Mouse (Mus musculus): ENCODE data around the gene Cat. TPM values are rescaled to one million over a fixed set of nuclear protein-coding genes. Genes with fewer than 3 reads are reported as not detected.

Cat gene
- polyA plus RNA-seq, 1 experiment from 2014 or later = 245 TPM

GRCm38 (mm10) chr2:103439710-103440109, 45.2 kb downstream of the Cat start:
- H3K27ac ChIP-seq (ENCODE audit: low read depth) = no peak overlapping the region
- no peak overlapping the region for H3K4me3 ChIP-seq (ENCODE audit: low read depth, low read length)
- no peaks in the 10 kb centered on the region for H3K9me3 ChIP-seq (ENCODE audit: low read length)
- DNase-seq = peak; percentile 85
- no peaks in the 10 kb centered on the region for H3K36me3 ChIP-seq (replicated peaks; ENCODE audit: insufficient read depth, low read length)
- no peak for ATAC-seq
- no peaks in the 10 kb centered on the region for H3K4me1 ChIP-seq (ENCODE audit: insufficient read depth)
- 5% methylated on average over 12 of the region's 12 CpGs for WGBS (ENCODE audit: insufficient replicate concordance)
- no peak overlapping the region for H3K9ac ChIP-seq (replicated peaks)
- TF ChIP-seq CTCF (IDR thresholded peaks at IDR 0.05; ENCODE audit: low read depth) = peak; percentile 90
- TF ChIP-seq EP300 (IDR thresholded peaks at IDR 0.05; ENCODE audit: low read depth) = no peak
- H3K4me2 ChIP-seq (ENCODE audit: low read depth, low read length) = peak overlapping the region; percentile 35; the same call in 1 of the 2 replicates
- no peaks in the 10 kb centered on the region for H3K27me3 ChIP-seq (ENCODE audit: insufficient read depth, low read length)

DNA sequence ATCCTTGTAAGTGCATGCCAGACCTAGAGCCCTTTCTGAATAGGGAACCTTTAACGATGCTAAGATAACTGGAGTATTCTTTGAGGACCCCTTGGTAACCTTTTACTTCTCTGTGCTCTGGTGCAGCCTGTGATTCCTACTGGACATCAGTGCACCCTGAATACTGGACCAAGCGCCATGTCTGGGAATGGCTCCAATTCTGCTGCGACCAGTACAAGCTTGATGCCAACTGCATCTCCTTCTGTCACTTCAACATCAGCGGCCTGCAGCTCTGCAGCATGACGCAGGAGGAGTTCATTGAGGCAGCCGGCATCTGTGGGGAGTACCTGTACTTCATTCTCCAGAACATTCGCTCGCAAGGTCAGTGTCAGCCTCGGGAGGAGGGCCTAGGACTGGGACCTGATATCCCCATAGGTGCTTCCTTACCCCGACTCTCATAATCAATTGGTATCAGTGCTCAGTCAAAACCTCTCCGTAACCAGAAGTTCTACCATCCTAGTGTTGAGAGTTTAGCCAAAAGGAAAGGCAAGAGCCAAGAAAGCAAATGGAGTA, 45.8 kb downstream of the Cat start:
- no peak overlapping the region for H3K4me3 ChIP-seq (ENCODE audit: low read depth, low read length)
- ATAC-seq (no peak), DNase-seq (no peak)
- no peaks in the 10 kb centered on the region for H3K9me3 ChIP-seq (ENCODE audit: low read length)
- no peaks in the 10 kb centered on the region for H3K4me1 ChIP-seq (ENCODE audit: insufficient read depth)
- no peak overlapping the region for H3K9ac ChIP-seq (replicated peaks)
- no peaks in the 10 kb centered on the region for H3K36me3 ChIP-seq (replicated peaks; ENCODE audit: insufficient read depth, low read length)
- no peak overlapping the region for H3K27ac ChIP-seq (ENCODE audit: low read depth)
- H3K27me3 ChIP-seq (ENCODE audit: insufficient read depth, low read length) = no peaks in the 10 kb centered on the region
- 84% methylated on average over 11 of the region's 11 CpGs for WGBS (ENCODE audit: insufficient replicate concordance)
- H3K4me2 ChIP-seq (ENCODE audit: low read depth, low read length) = no peak overlapping the region
- no peak for TF ChIP-seq CTCF (IDR thresholded peaks at IDR 0.05; ENCODE audit: low read depth)
- TF ChIP-seq EP300 (IDR thresholded peaks at IDR 0.05; ENCODE audit: low read depth) = no peak

GRCm38 (mm10) chr2:103436534-103436933, 48.4 kb downstream of the Cat start:
- no peak for ATAC-seq

DNA sequence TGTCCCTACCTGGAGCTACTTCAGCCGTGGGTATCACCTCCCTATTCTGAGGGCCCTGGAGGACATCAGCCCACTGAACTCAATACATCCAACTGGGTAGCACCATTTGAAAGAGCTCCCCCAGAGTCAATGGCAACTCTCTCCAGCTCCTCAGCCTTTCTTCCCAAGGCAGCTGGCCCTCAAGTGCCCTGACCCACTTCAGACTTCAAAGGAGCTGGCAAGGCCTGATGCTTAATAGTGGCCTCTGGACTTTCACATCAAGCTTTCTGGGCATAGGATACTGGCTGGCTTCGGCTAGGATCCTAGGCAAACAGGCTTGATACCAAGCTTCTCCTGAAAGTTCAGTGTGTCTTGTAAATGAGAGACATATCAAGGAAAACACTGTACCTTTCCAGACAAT, 49.9 kb downstream of the Cat start:
- Histone ChIP-seq H3K4me3 (ENCODE audit: low read depth, low read length) (no peak overlapping the region), H3K9ac (replicated peaks) (no peak overlapping the region), H3K27ac (ENCODE audit: low read depth) (no peak overlapping the region), H3K36me3 (replicated peaks; ENCODE audit: insufficient read depth, low read length) (no peaks in the 10 kb centered on the region), H3K9me3 (ENCODE audit: low read length) (no peaks in the 10 kb centered on the region), H3K4me2 (ENCODE audit: low read depth, low read length) (no peak overlapping the region), H3K27me3 (ENCODE audit: insufficient read depth, low read length) (no peaks in the 10 kb centered on the region), H3K4me1 (ENCODE audit: insufficient read depth) (no peaks in the 10 kb centered on the region)
- no peak for ATAC-seq
- 64% methylated on average over 2 of the region's 2 CpGs for WGBS (ENCODE audit: insufficient replicate concordance)
- DNase-seq = no peak
- TF ChIP-seq EP300 (IDR thresholded peaks at IDR 0.05; ENCODE audit: low read depth) (no peak), CTCF (IDR thresholded peaks at IDR 0.05; ENCODE audit: low read depth) (no peak)

More at GRCm38 (mm10) chr2:103436534-103436933, 48.4 kb downstream of the Cat start:
- Histone ChIP-seq H3K4me3 (ENCODE audit: low read depth, low read length) (no peak overlapping the region), H3K27me3 (ENCODE audit: insufficient read depth, low read length) (no peaks in the 10 kb centered on the region), H3K9ac (replicated peaks) (no peak overlapping the region), H3K27ac (ENCODE audit: low read depth) (no peak overlapping the region), H3K4me1 (ENCODE audit: insufficient read depth) (no peaks in the 10 kb centered on the region), H3K9me3 (ENCODE audit: low read length) (no peaks in the 10 kb centered on the region), H3K4me2 (ENCODE audit: low read depth, low read length) (no peak overlapping the region), H3K36me3 (replicated peaks; ENCODE audit: insufficient read depth, low read length) (no peaks in the 10 kb centered on the region)
- DNase-seq = no peak
- TF ChIP-seq CTCF (IDR thresholded peaks at IDR 0.05; ENCODE audit: low read depth) = no peak
- TF ChIP-seq EP300 (IDR thresholded peaks at IDR 0.05; ENCODE audit: low read depth) = no peak
- 70% methylated on average over 5 of the region's 5 CpGs for WGBS (ENCODE audit: insufficient replicate concordance)

DNA sequence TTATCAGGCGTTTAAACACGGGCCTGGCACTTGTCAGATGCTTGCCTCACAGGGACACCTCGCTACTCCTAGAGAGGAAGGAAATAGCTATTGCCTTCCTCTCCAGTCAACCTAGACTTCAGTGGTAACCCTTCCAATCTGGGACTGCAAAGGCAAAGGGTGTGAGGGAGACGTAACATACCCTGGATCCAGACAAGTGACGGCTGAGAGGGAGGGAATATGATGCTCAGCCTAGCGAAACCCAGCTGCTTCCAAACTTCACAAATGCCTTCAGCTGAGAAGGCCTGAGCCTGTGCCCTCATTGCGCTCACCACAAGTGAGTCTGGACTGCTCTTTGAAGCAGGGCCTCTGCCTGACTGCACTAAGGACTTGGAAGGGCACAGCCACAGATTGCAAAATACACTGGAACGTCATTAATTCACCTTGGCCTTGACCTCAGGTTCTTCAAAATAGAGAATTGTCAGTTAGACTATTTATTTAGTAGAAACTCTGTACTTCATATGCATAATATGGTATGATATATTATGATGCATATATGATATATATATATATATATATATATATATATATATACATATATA, 52.2 kb downstream of the Cat start:
- H3K9me3 ChIP-seq (ENCODE audit: low read length) = no peaks in the 10 kb centered on the region
- no peak overlapping the region for H3K4me3 ChIP-seq (ENCODE audit: low read depth, low read length)
- H3K27ac ChIP-seq (ENCODE audit: low read depth) = no peak overlapping the region
- H3K27me3 ChIP-seq (ENCODE audit: insufficient read depth, low read length) = no peaks in the 10 kb centered on the region
- 46% methylated on average over 8 of the region's 8 CpGs for WGBS (ENCODE audit: insufficient replicate concordance)
- no peak overlapping the region for H3K9ac ChIP-seq (replicated peaks)
- no peak for DNase-seq
- TF ChIP-seq EP300 (IDR thresholded peaks at IDR 0.05; ENCODE audit: low read depth) (no peak), CTCF (IDR thresholded peaks at IDR 0.05; ENCODE audit: low read depth) (no peak)
- ATAC-seq = no peak
- H3K4me1 ChIP-seq (ENCODE audit: insufficient read depth) = no peaks in the 10 kb centered on the region
- no peak overlapping the region for H3K4me2 ChIP-seq (ENCODE audit: low read depth, low read length)
- H3K36me3 ChIP-seq (replicated peaks; ENCODE audit: insufficient read depth, low read length) = no peaks in the 10 kb centered on the region

GRCm38 (mm10) chr2:103430712-103431111, 54.2 kb downstream of the Cat start:
- Histone ChIP-seq H3K4me1 (ENCODE audit: insufficient read depth) (no peaks in the 10 kb centered on the region), H3K4me3 (ENCODE audit: low read depth, low read length) (no peak overlapping the region), H3K27ac (ENCODE audit: low read depth) (no peak overlapping the region), H3K27me3 (ENCODE audit: insufficient read depth, low read length) (no peaks in the 10 kb centered on the region), H3K9ac (replicated peaks) (no peak overlapping the region), H3K9me3 (ENCODE audit: low read length) (no peaks in the 10 kb centered on the region), H3K36me3 (replicated peaks; ENCODE audit: insufficient read depth, low read length) (no peaks in the 10 kb centered on the region), H3K4me2 (ENCODE audit: low read depth, low read length) (no peak overlapping the region)
- TF ChIP-seq CTCF (IDR thresholded peaks at IDR 0.05; ENCODE audit: low read depth) = no peak
- no peak for TF ChIP-seq EP300 (IDR thresholded peaks at IDR 0.05; ENCODE audit: low read depth)
- no peak for ATAC-seq
- 41% methylated on average over 1 of the region's 1 CpGs for WGBS (ENCODE audit: insufficient replicate concordance)
- DNase-seq = no peak
